Mouse (Mus musculus): ENCODE results near the gene Evi2a.
A peak's percentile ranks its signal among the peaks of the same experiment; 100 is the strongest.

The Evi2a gene

DNA sequence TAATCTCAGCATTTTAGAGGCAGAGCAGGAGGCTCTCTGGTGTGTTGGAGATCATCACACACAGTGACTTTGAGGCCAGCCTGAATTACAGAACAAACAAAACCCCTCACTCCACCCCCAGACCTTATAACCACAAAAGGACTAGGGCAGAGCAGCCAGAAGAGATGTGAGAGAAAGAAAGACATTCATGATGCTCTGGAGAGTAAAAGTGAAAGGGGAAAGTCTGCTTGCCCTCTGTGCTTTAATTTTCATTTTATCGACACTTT, 6.2 kb downstream of the Evi2a start:
- no peak for DNase-seq (ENCODE audit: low spot score in 2 of 2)

DNA sequence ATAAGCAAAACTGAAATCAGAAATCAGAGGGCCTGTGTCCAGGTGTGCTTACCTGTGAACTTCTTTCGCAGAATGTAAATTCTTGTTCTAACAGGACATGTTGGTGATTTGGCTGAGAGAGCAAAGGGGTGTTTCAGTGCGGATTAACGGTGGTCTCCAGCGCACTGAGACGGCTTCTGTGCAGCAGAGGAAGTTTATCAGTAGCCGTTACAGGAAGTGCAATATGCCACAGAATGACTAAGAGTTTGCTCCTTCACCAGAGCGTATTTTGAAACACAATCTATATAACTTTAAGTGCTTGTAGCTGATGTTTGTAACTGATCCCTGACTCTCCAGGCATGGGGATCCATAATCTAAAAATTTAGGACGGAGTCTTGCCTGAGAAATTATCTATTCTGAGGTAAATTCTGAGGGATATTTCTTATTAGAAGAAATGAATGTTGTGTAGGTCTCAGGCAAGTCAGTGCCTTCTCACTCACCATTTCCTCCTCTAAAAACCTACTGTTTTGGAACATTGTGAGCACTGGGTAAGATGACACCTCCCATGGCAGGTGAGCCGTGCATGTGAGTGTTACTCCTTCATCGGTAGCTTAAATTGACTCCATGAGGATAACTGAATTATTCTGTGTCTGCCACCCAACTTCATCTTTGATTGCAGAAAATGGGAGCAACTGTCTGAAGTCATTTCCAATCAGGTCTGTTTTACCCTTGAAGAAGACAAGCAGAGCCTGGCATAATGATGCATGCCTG, 6.7 kb downstream of the Evi2a start, which contains the start of gene Evi2b:
Gene Evi2b, minus strand, starts transcription at position 203 of the 750 bp plus-strand sequence.
- peak; percentile 23 to 35 for DNase-seq (ENCODE audit: low spot score in 2 of 2)

DNA sequence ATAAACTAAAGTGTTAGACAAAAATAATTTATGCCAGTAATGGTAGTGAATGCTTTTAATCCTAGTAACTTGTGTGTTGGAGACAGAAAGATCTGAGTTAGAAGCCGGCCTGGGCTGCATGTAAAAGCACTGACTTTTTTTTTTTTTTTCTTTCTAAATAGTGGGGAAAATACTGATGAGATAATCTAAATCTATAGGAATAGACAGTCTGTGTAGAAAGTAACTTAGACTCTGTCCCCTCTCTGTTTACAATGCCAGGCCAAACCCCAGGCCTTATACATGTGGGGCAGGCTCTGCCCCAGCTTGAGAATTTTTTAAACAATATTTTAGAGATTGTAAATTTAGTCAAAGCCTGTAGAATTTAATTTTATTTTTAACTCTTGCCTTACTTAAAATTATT, 7.5 kb downstream of the Evi2a start:
- DNase-seq (ENCODE audit: low spot score in 2 of 2), result no peak

DNA sequence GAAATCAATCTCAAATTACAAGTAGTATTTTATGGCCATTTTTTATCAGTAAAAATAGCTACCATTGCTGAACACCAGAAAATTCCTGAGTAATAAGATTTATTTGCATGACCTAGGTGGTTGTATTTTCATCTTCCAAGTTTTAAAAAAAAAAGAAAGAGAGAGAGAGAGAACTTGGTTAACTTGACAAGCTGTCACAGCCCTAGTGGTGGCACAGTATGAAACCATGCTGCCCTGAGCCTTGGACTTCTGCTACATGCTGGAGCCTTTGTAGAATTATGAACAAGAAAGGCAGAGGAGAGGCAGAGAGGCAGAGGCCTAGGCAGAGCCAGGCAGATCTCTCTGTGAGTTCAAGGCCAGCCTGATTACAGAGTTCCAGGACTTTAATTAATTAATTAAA, 8.5 kb downstream of the Evi2a start:
- peak in 1 of 2 experiments; percentile 16 for DNase-seq (ENCODE audit: low spot score in 2 of 2)

DNA sequence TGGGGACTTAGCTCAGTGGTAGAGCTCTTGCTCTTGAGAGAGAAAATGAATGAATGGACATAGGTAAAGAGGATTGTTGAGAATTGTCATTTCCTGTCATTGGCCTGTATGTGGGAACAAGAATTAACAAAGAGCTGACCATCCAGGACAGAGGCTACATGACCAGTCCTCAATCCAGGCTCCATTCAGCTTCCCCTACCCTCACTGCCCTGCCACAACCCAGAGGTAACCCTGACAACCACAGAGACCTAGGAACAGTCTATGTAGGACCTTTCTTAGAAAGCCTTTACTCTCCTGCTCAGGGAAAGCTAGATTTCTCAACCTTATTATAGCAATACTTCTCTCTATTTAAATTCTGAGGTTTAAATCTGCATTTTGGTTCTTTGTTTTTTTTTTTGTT, 9.6 kb downstream of the Evi2a start:
- no peak for DNase-seq (ENCODE audit: low spot score in 2 of 2)

DNA sequence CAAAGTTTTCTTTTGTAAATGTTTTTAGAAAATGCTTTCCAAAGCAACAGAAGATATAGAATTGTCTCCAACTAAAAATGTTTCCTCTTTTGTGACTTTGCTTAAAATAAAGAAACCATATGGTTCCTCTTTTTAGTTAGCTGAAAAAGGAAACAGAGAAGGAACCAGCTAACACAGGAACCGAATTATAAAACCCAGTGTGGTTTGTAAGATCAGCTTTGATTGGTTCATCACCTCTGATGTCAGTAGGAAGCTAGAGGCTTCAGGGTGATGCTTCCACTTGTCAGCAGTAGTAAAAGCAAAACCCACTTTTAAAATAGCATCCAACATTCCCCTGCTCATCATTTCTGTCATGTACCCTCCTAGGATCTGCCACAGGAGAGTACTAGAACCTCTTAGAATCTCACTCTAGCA, 10.5 kb downstream of the Evi2a start:
- no peak for DNase-seq (ENCODE audit: low spot score in 2 of 2)

DNA sequence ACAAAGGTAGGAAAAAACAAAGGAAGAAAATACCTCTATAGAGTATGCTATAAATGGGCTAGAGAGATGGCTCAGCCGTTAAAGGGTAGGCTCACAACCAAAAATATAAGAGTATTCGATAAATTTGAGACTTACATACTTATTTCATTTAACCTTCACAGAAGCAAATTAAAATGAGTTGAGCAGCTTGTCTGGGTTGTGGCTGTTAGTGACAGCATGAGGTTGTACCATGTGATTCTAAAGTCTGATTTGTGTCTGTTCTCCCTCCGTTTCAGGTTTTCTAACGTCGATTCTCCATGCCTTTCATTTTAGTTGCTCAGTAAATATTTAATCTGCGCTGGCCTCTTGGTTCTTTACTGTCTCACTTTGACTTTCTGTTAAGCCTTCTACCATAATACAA, 11.1 kb downstream of the Evi2a start:
- no peak for DNase-seq (ENCODE audit: low spot score in 2 of 2)

DNA sequence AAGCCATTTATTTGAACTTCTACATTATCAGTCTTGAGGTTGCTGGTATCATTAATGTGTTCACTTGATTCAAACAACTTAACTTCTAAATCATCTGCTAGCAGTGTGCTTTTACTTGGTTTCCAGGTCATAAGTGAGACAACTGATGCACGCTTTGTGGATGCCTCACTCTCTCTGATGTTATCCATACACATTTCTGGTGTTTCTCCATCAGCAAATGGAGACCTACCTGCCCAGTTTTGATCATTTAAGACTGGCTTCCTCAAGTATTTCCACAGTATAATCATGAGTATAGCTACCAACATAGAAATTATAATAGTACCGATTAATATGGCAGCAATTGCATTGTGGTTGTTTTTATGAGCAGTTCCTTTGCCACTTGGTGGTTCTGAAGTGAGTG, 14.6 kb downstream of the Evi2a start:
- no peak for DNase-seq (ENCODE audit: low spot score in 2 of 2)

DNA sequence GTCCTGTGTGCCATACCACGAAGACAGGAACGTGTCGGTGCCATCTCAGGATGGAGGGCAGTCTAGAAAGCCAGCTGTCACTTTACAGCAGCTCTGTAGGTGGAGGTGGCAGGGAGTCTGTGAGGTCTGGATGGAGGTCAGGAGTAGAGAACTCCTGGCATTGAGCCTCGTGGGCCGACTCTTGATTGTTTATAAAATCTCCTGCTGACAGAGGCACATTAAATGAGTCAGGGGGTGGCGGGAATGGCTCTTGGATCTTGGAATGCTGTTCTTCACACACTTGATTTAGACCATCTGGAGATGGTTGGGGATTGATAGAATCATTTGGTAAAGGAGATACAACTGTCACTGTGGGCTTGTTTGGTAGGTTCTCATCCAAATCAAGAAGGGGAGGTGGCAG, 15.1 kb downstream of the Evi2a start:
- DNase-seq (ENCODE audit: low spot score in 2 of 2), result no peak

DNA sequence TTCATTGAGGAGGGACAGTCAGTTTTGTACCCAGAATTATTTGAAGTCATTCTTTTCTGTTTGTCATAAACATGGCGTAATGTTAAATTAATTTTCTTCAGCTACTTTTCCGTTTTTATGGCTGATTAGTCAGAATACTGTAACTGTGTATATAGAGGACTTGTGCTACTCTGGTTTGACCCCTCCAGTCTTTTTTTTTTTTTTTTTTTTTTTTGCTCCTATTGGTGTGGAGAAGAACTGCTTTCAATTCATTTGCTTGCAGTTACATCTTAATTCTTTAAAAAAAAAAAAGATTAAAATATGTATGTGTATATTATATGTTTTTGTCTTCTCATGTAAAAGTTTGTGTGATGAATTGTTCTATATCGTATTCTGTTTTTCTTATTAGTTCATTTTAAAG, 18.4 kb downstream of the Evi2a start:
- no peak for DNase-seq (ENCODE audit: low spot score in 2 of 2)

DNA sequence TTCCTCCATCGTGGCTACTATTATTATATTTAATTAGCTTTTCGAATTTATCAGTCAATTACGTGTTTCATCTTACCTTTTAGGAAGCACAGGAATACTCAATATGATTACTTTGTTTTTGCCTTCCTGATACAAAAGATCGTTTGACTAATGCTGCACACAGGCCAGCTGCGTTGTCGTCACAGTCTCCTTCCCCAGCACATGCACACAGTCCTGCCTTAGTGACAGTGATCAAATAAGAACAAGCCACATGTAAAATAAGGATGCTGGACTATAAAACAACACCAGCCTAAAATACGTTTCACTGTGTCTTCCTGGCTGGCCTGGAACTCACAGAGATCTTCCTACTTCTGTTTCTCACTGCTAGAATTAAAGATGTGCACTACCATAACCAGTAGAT, 25.9 kb downstream of the Evi2a start:
- DNase-seq (ENCODE audit: low spot score in 2 of 2), result no peak

DNA sequence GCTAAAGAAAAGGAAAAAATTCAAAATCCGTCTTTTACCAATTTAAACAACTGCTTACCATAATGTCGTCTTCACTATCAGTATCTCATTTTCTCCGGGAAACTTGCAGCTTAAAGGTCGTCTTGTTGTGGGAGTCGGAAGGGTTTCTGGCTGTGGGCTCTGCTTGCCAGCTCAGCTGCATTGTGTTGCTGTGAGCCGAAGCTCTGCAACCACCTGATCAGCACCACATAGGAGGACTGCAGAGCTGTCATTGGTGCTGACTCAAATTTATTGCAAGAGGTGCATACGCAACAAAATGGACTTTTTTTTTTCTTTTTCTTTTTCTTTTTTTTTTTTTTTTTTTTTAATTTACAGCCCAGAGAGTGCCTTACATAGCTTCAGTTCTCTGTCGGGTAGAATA, 26.6 kb downstream of the Evi2a start, which contains the start of gene Omg:
Gene Omg, minus strand, starts transcription at position 240 of the 400 bp plus-strand sequence.
- no peak for DNase-seq (ENCODE audit: low spot score in 2 of 2)

DNA sequence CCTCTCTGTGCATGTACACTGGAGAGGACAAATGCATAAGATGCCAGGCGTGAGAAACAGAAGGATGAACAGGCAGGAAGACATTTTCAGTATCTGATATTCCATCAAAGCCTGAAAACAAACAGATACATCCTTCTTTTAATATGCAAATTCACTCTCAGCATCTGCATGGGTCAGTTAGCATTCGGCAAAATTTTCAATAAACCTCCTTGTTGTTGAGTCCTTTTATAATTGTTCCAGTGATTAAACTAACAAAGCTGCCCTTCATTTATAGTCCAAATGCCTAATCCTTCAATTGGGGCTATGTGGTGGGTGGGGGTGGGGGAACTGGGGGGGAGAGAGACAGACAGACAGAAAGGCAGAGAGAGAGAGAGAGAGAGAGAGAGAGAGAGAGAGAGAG, 27.5 kb downstream of the Evi2a start:
- no peak for DNase-seq (ENCODE audit: low spot score in 2 of 2)

DNA sequence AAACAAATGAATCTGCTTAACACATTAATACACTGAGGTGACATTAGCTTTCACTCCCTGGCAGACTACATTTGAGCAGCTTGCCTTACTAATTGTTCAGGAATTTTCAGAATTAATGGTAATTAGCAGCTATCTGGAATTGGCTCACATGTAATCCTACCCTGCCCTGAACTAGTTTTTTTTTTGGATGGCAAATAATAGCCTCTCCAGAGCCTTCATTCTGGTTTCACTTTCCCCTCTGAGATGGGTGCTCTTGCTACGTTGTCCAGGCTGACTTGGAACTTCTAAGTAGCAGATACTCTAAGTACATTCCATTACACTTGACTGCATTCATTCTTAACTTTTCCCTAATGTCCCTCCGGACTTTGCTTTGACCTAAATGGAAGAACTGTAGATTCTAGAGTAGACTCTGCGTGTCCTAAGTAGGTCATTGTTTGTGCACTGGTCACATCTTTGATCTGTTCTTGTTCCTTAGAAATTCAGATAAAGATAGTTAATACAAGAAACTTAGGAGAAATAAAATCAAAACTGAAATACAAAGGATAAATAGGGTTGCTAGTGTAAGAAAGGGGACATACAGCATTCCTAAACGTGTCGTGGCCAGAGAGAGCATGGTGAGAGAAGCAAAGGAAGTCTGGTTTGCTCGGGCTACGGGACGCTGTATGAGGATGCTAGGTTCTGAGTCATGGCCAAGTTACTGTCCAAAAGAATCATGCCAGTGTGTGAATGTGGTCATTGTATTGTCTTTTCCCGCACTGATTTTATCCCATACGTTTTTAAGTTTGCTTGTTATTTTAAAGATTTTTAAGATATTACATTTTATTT, 35.2 kb downstream of the Evi2a start:
- DNase-seq (ENCODE audit: low spot score in 2 of 2), result no peak

DNA sequence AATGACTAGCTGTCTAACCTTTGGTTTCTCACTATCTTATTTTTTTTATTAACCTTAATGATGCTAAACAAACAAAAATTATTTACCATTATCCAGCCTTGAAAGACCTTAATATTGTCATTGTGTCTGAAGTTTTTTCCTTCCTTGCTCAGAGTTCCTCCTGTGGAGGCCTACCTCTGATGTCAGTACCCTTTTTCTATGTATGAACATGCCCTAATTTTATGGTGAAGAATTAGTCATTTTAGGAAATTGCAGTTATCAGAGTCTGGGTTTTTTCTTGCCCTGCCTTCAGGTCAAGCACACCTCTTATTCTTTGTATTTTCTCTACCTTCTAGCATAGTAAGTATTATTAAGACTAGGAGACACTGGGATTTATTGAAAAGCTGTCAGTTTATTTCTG, 45.7 kb downstream of the Evi2a start:
- no peak for DNase-seq (ENCODE audit: low spot score in 2 of 2)

DNA sequence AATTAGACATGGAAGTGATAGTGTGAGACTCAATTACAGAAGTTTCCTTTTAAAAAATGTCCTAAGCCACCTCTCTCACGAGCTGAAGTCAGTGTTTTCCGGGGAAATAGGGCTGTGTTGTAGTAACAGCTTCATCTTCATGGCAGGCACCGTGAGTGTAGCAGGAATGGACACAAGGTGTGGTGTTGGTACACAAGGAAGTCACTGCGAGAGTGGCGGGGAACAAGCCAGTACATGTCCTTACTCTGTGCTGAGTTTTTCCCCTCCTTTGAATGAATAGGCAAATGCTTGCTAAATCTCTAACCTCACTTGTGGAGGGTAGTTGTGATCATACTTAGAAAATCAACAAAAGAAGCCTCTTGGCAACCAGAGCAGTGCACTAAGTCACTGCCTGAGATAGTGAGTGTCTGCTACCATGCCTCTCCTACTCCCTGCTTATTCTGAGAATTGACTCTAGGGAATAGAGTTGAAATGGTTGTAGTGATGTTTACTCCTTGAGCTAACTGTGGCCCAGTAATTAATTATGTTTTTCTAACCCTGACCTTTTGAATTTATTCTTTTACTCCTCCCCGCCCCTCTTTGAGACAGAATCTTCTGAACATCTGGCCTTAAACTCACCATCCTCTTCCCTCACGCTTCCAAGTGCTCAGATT, 46.4 kb downstream of the Evi2a start:
- DNase-seq (ENCODE audit: low spot score in 2 of 2), result no peak

DNA sequence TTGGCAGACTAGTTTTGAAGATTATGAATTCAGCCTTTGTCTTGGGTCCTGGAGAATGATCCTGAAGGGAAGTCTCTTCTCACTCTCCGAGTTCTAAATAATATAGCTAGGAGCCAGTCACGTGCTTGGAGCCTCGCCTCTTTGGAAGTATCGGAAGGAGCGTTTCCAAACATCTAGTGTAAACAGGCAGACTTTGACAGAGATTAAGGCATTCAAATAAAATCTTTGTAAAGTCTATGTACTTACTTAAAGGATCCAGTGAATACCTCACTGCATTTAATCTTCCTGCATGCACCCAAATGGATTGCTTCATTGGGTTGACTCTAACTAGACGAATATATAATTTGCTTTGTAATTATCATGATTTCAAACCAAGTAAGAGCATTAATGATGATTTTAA, 47.0 kb downstream of the Evi2a start:
- no peak for DNase-seq (ENCODE audit: low spot score in 2 of 2)

All from spleen, postnatal 14 days (tissue).